Mouse (Mus musculus): ENCODE measurements around the gene Spink8. TPM values are rescaled to one million over a fixed set of nuclear protein-coding genes. Genes with fewer than 3 reads are reported as not detected.
"Not testable (repeated sequence)": the region's sequence is repeated elsewhere in the genome, so short reads cannot be mapped to it uniquely, and the experiment has no call there.

Gene Spink8
- polyA plus RNA-seq, 1 experiment, result not detected

GRCm38 (mm10) chr9:109798051-109798450 is 14.0 kb upstream of the Spink8 start:
- Histone ChIP-seq H3K4me3 (no peak overlapping the region), H3K4me2 (ENCODE audit: low read depth) (no peak overlapping the region), H3K36me3 (ENCODE audit: control insufficient read depth, insufficient read depth) (no peaks in the 10 kb centered on the region), H3ac (ENCODE audit: control insufficient read depth, insufficient read length) (no peak overlapping the region), H3K79me2 (ENCODE audit: control insufficient read depth, insufficient read depth) (no peaks in the 10 kb centered on the region), H3K27me3 (ENCODE audit: control insufficient read depth, insufficient read depth, insufficient read length) (no peaks in the 10 kb centered on the region)
- TF ChIP-seq MYOG (IDR thresholded peaks at IDR 0.05; ENCODE audit: control insufficient read depth in 1 of 3, insufficient read depth in 1 of 3, insufficient read length in 2 of 3, low read depth in 2 of 3), result no peak
- no peak for TF ChIP-seq MAX (IDR thresholded peaks at IDR 0.05; ENCODE audit: low read depth)
- no peak for TF ChIP-seq POLR2A (IDR thresholded peaks at IDR 0.05; ENCODE audit: insufficient read length, low read depth)
- TF ChIP-seq USF1 (IDR thresholded peaks at IDR 0.05; ENCODE audit: low read depth), result no peak
- TF ChIP-seq CEBPB (IDR thresholded peaks at IDR 0.05; ENCODE audit: insufficient read depth, poor library complexity, severe bottlenecking), result no peak
- no peak for TF ChIP-seq TCF3 (IDR thresholded peaks at IDR 0.05; ENCODE audit: insufficient read length, low read depth)
- TF ChIP-seq REST (IDR thresholded peaks at IDR 0.05; ENCODE audit: insufficient read depth, insufficient read length), result no peak
- TF ChIP-seq POLR2AphosphoS2 (IDR thresholded peaks at IDR 0.05; ENCODE audit: insufficient read length, low read depth), result no peak
- TF ChIP-seq TCF12 (IDR thresholded peaks at IDR 0.05; ENCODE audit: insufficient read depth, poor library complexity, severe bottlenecking), result no peak
- no peak for TF ChIP-seq E2F4 (IDR thresholded peaks at IDR 0.05; ENCODE audit: insufficient read depth)
- no peak for TF ChIP-seq MYOD1 (IDR thresholded peaks at IDR 0.05; ENCODE audit: control insufficient read depth in 1 of 3, insufficient read length in 2 of 3, low read depth in 2 of 3)
- TF ChIP-seq SRF (IDR thresholded peaks at IDR 0.05; ENCODE audit: control insufficient read depth, insufficient read length, low read depth), result no peak

DNA sequence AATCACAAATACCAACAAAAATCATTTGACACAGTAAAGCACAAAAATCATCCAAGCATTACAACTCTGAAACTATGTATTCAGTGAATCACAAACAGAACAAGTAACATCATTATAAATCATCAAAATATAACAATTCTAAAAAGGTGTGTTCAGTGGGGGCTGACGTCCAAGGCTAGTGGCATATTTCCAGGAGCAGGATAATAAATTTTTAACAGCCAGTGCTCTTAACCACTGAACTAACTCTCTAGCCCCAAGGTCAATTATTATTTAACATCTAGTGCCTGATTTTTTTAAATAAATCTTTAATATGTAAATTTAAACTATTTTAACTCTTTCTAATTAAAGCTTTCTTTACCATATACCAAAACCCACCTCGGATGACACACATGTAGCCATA is 6.5 kb upstream of the Spink8 start:
- H3K79me2 ChIP-seq (ENCODE audit: control insufficient read depth, insufficient read depth); H3ac ChIP-seq (ENCODE audit: control insufficient read depth, insufficient read length); H3K36me3 ChIP-seq (ENCODE audit: control insufficient read depth, insufficient read depth); H3K27me3 ChIP-seq (ENCODE audit: control insufficient read depth, insufficient read depth, insufficient read length); H3K4me3 ChIP-seq; H3K4me2 ChIP-seq (ENCODE audit: low read depth): not testable (repeated sequence)

DNA sequence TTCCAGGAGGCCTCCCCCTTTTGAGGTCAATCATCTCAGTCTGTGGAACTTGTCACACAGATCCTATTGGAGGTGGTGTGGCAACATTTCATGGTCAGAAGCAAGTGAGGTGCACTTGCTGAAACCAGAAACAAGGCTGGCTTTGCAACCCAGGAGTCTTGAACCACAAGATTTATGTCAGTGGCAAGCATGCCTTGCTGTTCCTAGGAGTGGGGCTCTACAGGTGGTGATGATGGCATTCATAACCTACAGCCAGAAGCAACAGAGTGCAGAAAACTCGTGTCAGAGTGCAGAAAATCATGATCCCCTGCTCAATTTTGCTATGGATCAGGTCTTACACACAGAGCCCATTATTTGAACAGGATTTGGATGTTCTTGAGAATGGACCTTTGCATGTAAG is 5.8 kb upstream of the Spink8 start:
- H3K4me2 ChIP-seq (ENCODE audit: low read depth), result no peak overlapping the region
- TF ChIP-seq POLR2AphosphoS2 (IDR thresholded peaks at IDR 0.05; ENCODE audit: insufficient read length, low read depth) (no peak), MYOD1 (IDR thresholded peaks at IDR 0.05; ENCODE audit: control insufficient read depth in 1 of 3, insufficient read length in 2 of 3, low read depth in 2 of 3) (no peak), TCF12 (IDR thresholded peaks at IDR 0.05; ENCODE audit: insufficient read depth, poor library complexity, severe bottlenecking) (no peak), SRF (IDR thresholded peaks at IDR 0.05; ENCODE audit: control insufficient read depth, insufficient read length, low read depth) (no peak), E2F4 (IDR thresholded peaks at IDR 0.05; ENCODE audit: insufficient read depth) (no peak), USF1 (IDR thresholded peaks at IDR 0.05; ENCODE audit: low read depth) (no peak), POLR2A (IDR thresholded peaks at IDR 0.05; ENCODE audit: insufficient read length, low read depth) (no peak), TCF3 (IDR thresholded peaks at IDR 0.05; ENCODE audit: insufficient read length, low read depth) (no peak), CEBPB (IDR thresholded peaks at IDR 0.05; ENCODE audit: insufficient read depth, poor library complexity, severe bottlenecking) (no peak), MYOG (IDR thresholded peaks at IDR 0.05; ENCODE audit: control insufficient read depth in 1 of 3, insufficient read depth in 1 of 3, insufficient read length in 2 of 3, low read depth in 2 of 3) (no peak), MAX (IDR thresholded peaks at IDR 0.05; ENCODE audit: low read depth) (no peak), REST (IDR thresholded peaks at IDR 0.05; ENCODE audit: insufficient read depth, insufficient read length) (no peak)
- H3K79me2 ChIP-seq (ENCODE audit: control insufficient read depth, insufficient read depth), result no peaks in the 10 kb centered on the region
- no peaks in the 10 kb centered on the region for H3K27me3 ChIP-seq (ENCODE audit: control insufficient read depth, insufficient read depth, insufficient read length)
- H3ac ChIP-seq (ENCODE audit: control insufficient read depth, insufficient read length), result no peak overlapping the region
- H3K36me3 ChIP-seq (ENCODE audit: control insufficient read depth, insufficient read depth), result no peaks in the 10 kb centered on the region
- no peak overlapping the region for H3K4me3 ChIP-seq

- Histone ChIP-seq H3ac (ENCODE audit: control insufficient read depth, insufficient read length) (no peak overlapping the region), H3K36me3 (ENCODE audit: control insufficient read depth, insufficient read depth) (no peaks in the 10 kb centered on the region)
- TF ChIP-seq USF1 (IDR thresholded peaks at IDR 0.05; ENCODE audit: low read depth), result no peak
- no peak for TF ChIP-seq E2F4 (IDR thresholded peaks at IDR 0.05; ENCODE audit: insufficient read depth)
- TF ChIP-seq TCF12 (IDR thresholded peaks at IDR 0.05; ENCODE audit: insufficient read depth, poor library complexity, severe bottlenecking), result no peak
- TF ChIP-seq TCF3 (IDR thresholded peaks at IDR 0.05; ENCODE audit: insufficient read length, low read depth), result no peak
- no peak for TF ChIP-seq MYOG (IDR thresholded peaks at IDR 0.05; ENCODE audit: control insufficient read depth in 1 of 3, insufficient read depth in 1 of 3, insufficient read length in 2 of 3, low read depth in 2 of 3)
- TF ChIP-seq SRF (IDR thresholded peaks at IDR 0.05; ENCODE audit: control insufficient read depth, insufficient read length, low read depth), result no peak
- no peak for TF ChIP-seq CEBPB (IDR thresholded peaks at IDR 0.05; ENCODE audit: insufficient read depth, poor library complexity, severe bottlenecking)
- no peak for TF ChIP-seq MYOD1 (IDR thresholded peaks at IDR 0.05; ENCODE audit: control insufficient read depth in 1 of 3, insufficient read length in 2 of 3, low read depth in 2 of 3)
- no peak for TF ChIP-seq MAX (IDR thresholded peaks at IDR 0.05; ENCODE audit: low read depth)
- TF ChIP-seq POLR2AphosphoS2 (IDR thresholded peaks at IDR 0.05; ENCODE audit: insufficient read length, low read depth), result no peak
- no peak for TF ChIP-seq POLR2A (IDR thresholded peaks at IDR 0.05; ENCODE audit: insufficient read length, low read depth)
- TF ChIP-seq REST (IDR thresholded peaks at IDR 0.05; ENCODE audit: insufficient read depth, insufficient read length), result no peak
Measured at GRCm38 (mm10) chr9:109806695-109807293, 5.3 kb upstream of the Spink8 start.

GRCm38 (mm10) chr9:109807898-109808297 is 4.2 kb upstream of the Spink8 start:
- H3ac ChIP-seq (ENCODE audit: control insufficient read depth, insufficient read length), result no peak overlapping the region
- H3K36me3 ChIP-seq (ENCODE audit: control insufficient read depth, insufficient read depth), result no peaks in the 10 kb centered on the region
- no peak overlapping the region for H3K4me2 ChIP-seq (ENCODE audit: low read depth)
- no peak overlapping the region for H3K4me3 ChIP-seq
- TF ChIP-seq POLR2AphosphoS2 (IDR thresholded peaks at IDR 0.05; ENCODE audit: insufficient read length, low read depth) (no peak), USF1 (IDR thresholded peaks at IDR 0.05; ENCODE audit: low read depth) (no peak), CEBPB (IDR thresholded peaks at IDR 0.05; ENCODE audit: insufficient read depth, poor library complexity, severe bottlenecking) (no peak), TCF12 (IDR thresholded peaks at IDR 0.05; ENCODE audit: insufficient read depth, poor library complexity, severe bottlenecking) (no peak), E2F4 (IDR thresholded peaks at IDR 0.05; ENCODE audit: insufficient read depth) (no peak), REST (IDR thresholded peaks at IDR 0.05; ENCODE audit: insufficient read depth, insufficient read length) (no peak), TCF3 (IDR thresholded peaks at IDR 0.05; ENCODE audit: insufficient read length, low read depth) (no peak), MAX (IDR thresholded peaks at IDR 0.05; ENCODE audit: low read depth) (no peak), SRF (IDR thresholded peaks at IDR 0.05; ENCODE audit: control insufficient read depth, insufficient read length, low read depth) (no peak), MYOG (IDR thresholded peaks at IDR 0.05; ENCODE audit: control insufficient read depth in 1 of 3, insufficient read depth in 1 of 3, insufficient read length in 2 of 3, low read depth in 2 of 3) (no peak), POLR2A (IDR thresholded peaks at IDR 0.05; ENCODE audit: insufficient read length, low read depth) (no peak), MYOD1 (IDR thresholded peaks at IDR 0.05; ENCODE audit: control insufficient read depth in 1 of 3, insufficient read length in 2 of 3, low read depth in 2 of 3) (no peak)
- no peaks in the 10 kb centered on the region for H3K79me2 ChIP-seq (ENCODE audit: control insufficient read depth, insufficient read depth)
- no peaks in the 10 kb centered on the region for H3K27me3 ChIP-seq (ENCODE audit: control insufficient read depth, insufficient read depth, insufficient read length)

More at GRCm38 (mm10) chr9:109806695-109807293, 5.3 kb upstream of the Spink8 start:
- Histone ChIP-seq H3K79me2 (ENCODE audit: control insufficient read depth, insufficient read depth) (no peaks in the 10 kb centered on the region), H3K27me3 (ENCODE audit: control insufficient read depth, insufficient read depth, insufficient read length) (no peaks in the 10 kb centered on the region), H3K4me3 (no peak overlapping the region), H3K4me2 (ENCODE audit: low read depth) (no peak overlapping the region)
